Mouse (Mus musculus): ENCODE results near the gene Ctcfl.

DNA sequence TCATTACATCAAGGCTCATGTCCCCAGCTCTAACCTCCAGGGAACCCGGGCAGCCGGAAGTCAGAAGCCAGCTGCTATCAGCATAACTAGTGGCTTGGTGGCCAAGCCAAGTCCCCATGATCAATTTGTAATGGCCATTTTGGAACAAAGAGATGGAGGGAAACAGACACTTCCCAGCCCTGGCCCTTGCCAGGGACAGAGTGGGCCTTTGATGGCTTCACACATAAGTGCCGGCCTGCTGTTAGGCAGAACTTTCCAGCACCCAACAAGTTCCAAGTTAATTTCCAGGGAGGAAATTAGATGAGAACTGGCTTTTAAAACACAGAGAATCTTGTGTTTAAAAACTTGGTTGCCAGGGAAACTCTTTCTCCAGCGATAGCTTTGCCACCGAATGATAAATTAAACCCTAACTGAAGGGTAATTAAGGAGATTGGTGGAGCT is 49.1 kb upstream of the Ctcfl start:
- TF ChIP-seq POLR2A (IDR thresholded peaks at IDR 0.05; ENCODE audit: control insufficient read depth, low read depth, low read length) = no peak
- no peak for TF ChIP-seq CTCF (IDR thresholded peaks at IDR 0.05; ENCODE audit: control insufficient read depth, insufficient read depth, insufficient replicate concordance, low read depth, low read length)

Measured in testis, adult 2 months (tissue).